Mouse (Mus musculus) CH12.LX (cell line): ENCODE data around the gene Tomm40. TPM values are rescaled to one million over a fixed set of nuclear protein-coding genes. Genes with fewer than 3 reads are reported as not detected.

ENCODE experiments used
- DNase-seq: peaks from one replicate; pipeline ENCODE4 v3.0.0-alpha.2; 2013; ENCODE audit errors: extremely low read depth
- H3K27ac ChIP-seq: 2 replicates; pipeline ENCODE4 v1.5.1; 2012; ENCODE audit warnings: low read depth, mild to moderate bottlenecking, control low read depth, moderate library complexity; ENCODE audit not compliant: insufficient read depth
- H3K27me3 ChIP-seq: replicated peaks from 2 replicates; pipeline ENCODE3; 2012; ENCODE audit warnings: inconsistent platforms
- H3K36me3 ChIP-seq, 2 experiments: replicated peaks in 1 of 2; 2 replicates each; pipeline versions ENCODE3 to v1.6.1; 2012; ENCODE audit warnings: inconsistent platforms in 1 of 2, low read length in 1 of 2, mild to moderate bottlenecking in 1 of 2, mixed read lengths in 1 of 2, moderate library complexity in 1 of 2; ENCODE audit not compliant: control insufficient read depth in 1 of 2, insufficient read depth in 1 of 2
- H3K4me1 ChIP-seq, 2 experiments: 2 replicates each; pipeline ENCODE4 v1.6.1; 2012; ENCODE audit warnings: inconsistent platforms in 1 of 2, moderate library complexity in 1 of 2; ENCODE audit not compliant: insufficient read depth in 2 of 2, control insufficient read depth in 1 of 2
- H3K4me2 ChIP-seq: 2 replicates; pipeline ENCODE4 v1.6.1; 2012; ENCODE audit warnings: low read depth, mild to moderate bottlenecking, control low read depth; ENCODE audit not compliant: poor library complexity, insufficient read depth, severe bottlenecking
- H3K4me3 ChIP-seq, 3 experiments: fragments of 150-350 bp in 1 of 3; sonication (generic) in 1 of 3; replicated peaks in 1 of 3; 2 replicates each; pipeline versions ENCODE3 to v1.5.1; 2011 to 2012; ENCODE audit warnings: low read depth in 2 of 3, low read length in 2 of 3, mild to moderate bottlenecking in 2 of 3, moderate library complexity in 2 of 3, control low read depth in 1 of 3, improper control_type of control experiment in 1 of 3, inconsistent platforms in 1 of 3, mixed read lengths in 1 of 3; ENCODE audit not compliant: poor library complexity in 1 of 3
- H3K79me2 ChIP-seq: replicated peaks from 2 replicates; pipeline ENCODE4 v1.6.1; 2012; ENCODE audit warnings: mild to moderate bottlenecking, moderate library complexity; ENCODE audit not compliant: control insufficient read depth, poor library complexity, insufficient read depth, severe bottlenecking; ENCODE audit errors: extremely low read depth
- H3K9ac ChIP-seq: 2 replicates; pipeline ENCODE4 v1.6.1; 2012; ENCODE audit warnings: low read depth, mild to moderate bottlenecking, control low read depth, moderate library complexity; ENCODE audit not compliant: insufficient read depth
- H3K9me3 ChIP-seq: replicated peaks from 2 replicates; pipeline ENCODE3; 2012; ENCODE audit warnings: low read length, inconsistent platforms, mixed read lengths
- BHLHE40 ChIP-seq: IDR thresholded peaks from 2 replicates; pipeline ENCODE4 v1.6.1; 2011; ENCODE audit warnings: mild to moderate bottlenecking, low read depth, low read length, improper control_type of control experiment
- CHD1 ChIP-seq: IDR thresholded peaks from 2 replicates; pipeline ENCODE4 v1.6.1; 2012; ENCODE audit warnings: low read depth, low read length, improper control_type of control experiment, inconsistent platforms
- CHD2 ChIP-seq: IDR thresholded peaks from 2 replicates; pipeline ENCODE4 v1.6.1; 2011; ENCODE audit warnings: low read length, improper control_type of control experiment
- CTCF ChIP-seq, 2 experiments: IDR thresholded peaks in 1 of 2; conservative IDR thresholded peaks in 1 of 2; 2 replicates each; pipeline ENCODE4 v1.5.1; 2011 to 2012; ENCODE audit warnings: low read depth in 2 of 2, low read length in 2 of 2, improper control_type of control experiment in 1 of 2, inconsistent platforms in 1 of 2, mild to moderate bottlenecking in 1 of 2, moderate library complexity in 1 of 2
- E2F4 ChIP-seq: IDR thresholded peaks from 2 replicates; pipeline ENCODE4 v1.6.1; 2011; ENCODE audit warnings: low read depth, low read length, improper control_type of control experiment; ENCODE audit not compliant: insufficient replicate concordance
- ELF1 ChIP-seq: IDR thresholded peaks from 2 replicates; pipeline ENCODE4 v1.6.1; 2014; ENCODE audit warnings: low read depth, mild to moderate bottlenecking, inconsistent platforms, low read length, improper control_type of control experiment
- EP300 ChIP-seq: IDR thresholded peaks from 2 replicates; pipeline ENCODE4 v1.6.1; 2011; ENCODE audit warnings: low read length, improper control_type of control experiment
- ETS1 ChIP-seq: conservative IDR thresholded peaks from 2 replicates; pipeline ENCODE4 v1.6.1; 2012; ENCODE audit warnings: low read depth, mild to moderate bottlenecking, inconsistent platforms, low read length, improper control_type of control experiment, moderate library complexity
- GABPA ChIP-seq: IDR thresholded peaks from 2 replicates; pipeline ENCODE4 v1.6.1; 2012; ENCODE audit warnings: low read depth, low read length, improper control_type of control experiment, inconsistent platforms; ENCODE audit not compliant: insufficient replicate concordance
- HCFC1 ChIP-seq: IDR thresholded peaks from 2 replicates; pipeline ENCODE4 v1.6.1; 2012; ENCODE audit warnings: low read depth, mild to moderate bottlenecking, inconsistent platforms, low read length, improper control_type of control experiment
- IRF4 ChIP-seq: IDR thresholded peaks from 2 replicates; pipeline ENCODE4 v1.6.1; 2014; ENCODE audit warnings: low read depth, mild to moderate bottlenecking, inconsistent platforms, low read length, improper control_type of control experiment
- JUN ChIP-seq: IDR thresholded peaks from 2 replicates; pipeline ENCODE4 v1.6.1; 2011; ENCODE audit warnings: low read depth, mild to moderate bottlenecking, low read length, improper control_type of control experiment, moderate library complexity; ENCODE audit not compliant: insufficient read depth
- JUND ChIP-seq: conservative IDR thresholded peaks from 2 replicates; pipeline ENCODE4 v1.6.1; 2011; ENCODE audit warnings: low read depth, low read length, improper control_type of control experiment
- KAT2A ChIP-seq: IDR thresholded peaks from 2 replicates; pipeline ENCODE4 v1.6.1; 2012; ENCODE audit warnings: low read length, improper control_type of control experiment, inconsistent platforms; ENCODE audit not compliant: insufficient replicate concordance
- MAFK ChIP-seq: IDR thresholded peaks from 2 replicates; pipeline ENCODE4 v1.6.1; 2011; ENCODE audit warnings: low read length, improper control_type of control experiment; ENCODE audit not compliant: insufficient replicate concordance
- MAX ChIP-seq: IDR thresholded peaks from 2 replicates; pipeline ENCODE4 v1.6.1; 2011; ENCODE audit warnings: low read length, improper control_type of control experiment
- MAZ ChIP-seq: IDR thresholded peaks from 2 replicates; pipeline ENCODE4 v1.6.1; 2012; ENCODE audit warnings: low read depth, mild to moderate bottlenecking, inconsistent platforms, low read length, improper control_type of control experiment, moderate library complexity
- MEF2A ChIP-seq: IDR thresholded peaks from 2 replicates; pipeline ENCODE4 v1.6.1; 2014; ENCODE audit warnings: low read depth, mild to moderate bottlenecking, inconsistent platforms, low read length, improper control_type of control experiment, borderline replicate concordance
- MXI1 ChIP-seq: IDR thresholded peaks from 2 replicates; pipeline ENCODE4 v1.6.1; 2011; ENCODE audit warnings: mild to moderate bottlenecking, low read depth, low read length, improper control_type of control experiment
- MYC ChIP-seq: IDR thresholded peaks from 2 replicates; pipeline ENCODE4 v1.6.1; 2011; ENCODE audit warnings: low read depth, mild to moderate bottlenecking, improper control_type of control experiment, low read length
- NELFE ChIP-seq: IDR thresholded peaks from 2 replicates; pipeline ENCODE4 v1.6.1; 2011; ENCODE audit warnings: low read depth, low read length, improper control_type of control experiment
- NRF1 ChIP-seq: IDR thresholded peaks from 2 replicates; pipeline ENCODE4 v1.6.1; 2014; ENCODE audit warnings: low read depth, mild to moderate bottlenecking, inconsistent platforms, low read length, improper control_type of control experiment, moderate library complexity
- PAX5 ChIP-seq: IDR thresholded peaks from 2 replicates; pipeline ENCODE4 v1.6.1; 2012; ENCODE audit warnings: low read length, inconsistent platforms, mixed read lengths
- POLR2A ChIP-seq: IDR thresholded peaks from 2 replicates; pipeline ENCODE4 v1.6.1; 2011; ENCODE audit warnings: low read depth, mild to moderate bottlenecking, improper control_type of control experiment, low read length
- POLR2AphosphoS2 ChIP-seq: IDR thresholded peaks from 2 replicates; pipeline ENCODE4 v1.6.1; 2011; ENCODE audit warnings: low read depth, low read length, improper control_type of control experiment
- RAD21 ChIP-seq: IDR thresholded peaks from 2 replicates; pipeline ENCODE4 v1.6.1; 2011; ENCODE audit warnings: low read depth, mild to moderate bottlenecking, low read length, improper control_type of control experiment, moderate library complexity
- RCOR1 ChIP-seq: conservative IDR thresholded peaks from 2 replicates; pipeline ENCODE4 v1.6.1; 2012; ENCODE audit warnings: low read depth, mild to moderate bottlenecking, inconsistent platforms, low read length, improper control_type of control experiment
- SIN3A ChIP-seq: IDR thresholded peaks from 2 replicates; pipeline ENCODE4 v1.6.1; 2012; ENCODE audit warnings: low read length, improper control_type of control experiment, inconsistent platforms
- SMC3 ChIP-seq: IDR thresholded peaks from 2 replicates; pipeline ENCODE4 v1.6.1; 2011; ENCODE audit warnings: low read depth, low read length, improper control_type of control experiment
- TBP ChIP-seq: conservative IDR thresholded peaks from 2 replicates; pipeline ENCODE4 v1.6.1; 2011; ENCODE audit warnings: low read depth, low read length, improper control_type of control experiment
- TCF12 ChIP-seq: IDR thresholded peaks from 2 replicates; pipeline ENCODE4 v1.6.1; 2014; ENCODE audit warnings: low read depth, mild to moderate bottlenecking, inconsistent platforms, low read length, improper control_type of control experiment
- UBTF ChIP-seq: IDR thresholded peaks from 2 replicates; pipeline ENCODE4 v1.6.1; 2012; ENCODE audit warnings: low read depth, mild to moderate bottlenecking, inconsistent platforms, low read length, improper control_type of control experiment, moderate library complexity
- USF1 ChIP-seq: IDR thresholded peaks from 2 replicates; pipeline ENCODE4 v1.6.1; 2014; ENCODE audit warnings: low read depth, mild to moderate bottlenecking, inconsistent platforms, low read length, improper control_type of control experiment
- USF2 ChIP-seq: conservative IDR thresholded peaks from 2 replicates; pipeline ENCODE4 v1.6.1; 2011; ENCODE audit warnings: low read depth, low read length, improper control_type of control experiment
- ZC3H11A ChIP-seq: IDR thresholded peaks from 2 replicates; pipeline ENCODE4 v1.6.1; 2012; ENCODE audit warnings: low read depth, mild to moderate bottlenecking, inconsistent platforms, low read length, improper control_type of control experiment
- ZKSCAN1 ChIP-seq: IDR thresholded peaks from 2 replicates; pipeline ENCODE4 v1.6.1; 2012; ENCODE audit warnings: low read depth, inconsistent platforms, low read length, improper control_type of control experiment, borderline replicate concordance
- ZMIZ1 ChIP-seq: IDR thresholded peaks from 2 replicates; pipeline ENCODE4 v1.6.1; 2012; ENCODE audit warnings: low read depth, mild to moderate bottlenecking, inconsistent platforms, low read length, improper control_type of control experiment
- ZNF384 ChIP-seq: IDR thresholded peaks from 2 replicates; pipeline ENCODE4 v1.6.1; 2012; ENCODE audit warnings: low read depth, low read length, improper control_type of control experiment, inconsistent platforms
- dilution Hi-C: fragments of 300-500 bp; cut with MboI; formaldehyde crosslinking; loops from 2 replicates; pipeline ENCODE4 v1.14.3; 2020; ENCODE audit warnings: low sequenced_read_pairs; ENCODE audit not compliant: extremely low pct_unique_long_range_greater_than_20kb, extremely low pct_ligation_motif_present
- in situ Hi-C: fragments of 300-500 bp; cut with MboI; formaldehyde crosslinking; loops from 3 replicates; pipeline ENCODE4 v1.14.3; 2019; ENCODE audit warnings: low sequenced_read_pairs, low pct_ligation_motif_present, low pct_unique_long_range_greater_than_20kb, mixed read lengths
- polyA plus RNA-seq: library from polyadenylated mRNA; unstranded; fragments of >175 nt; gene quantifications from 2 replicates; pipeline ENCODE4 v1.2.1, GENCODE M21; 2012; ENCODE audit warnings: low read depth; ENCODE audit not compliant: insufficient read length
- total RNA-seq, 2 experiments: library from RNA; depleted of rRNA; stranded (reverse); fragments of 300-350 nt in 1 of 2; fragments of >200 nt in 1 of 2; gene quantifications; 2 replicates each; pipeline ENCODE4 v1.2.3; 2012 to 2014

The Tomm40 gene
- total and polyA plus RNA-seq, 3 experiments: 115 to 221 (median 179) TPM

DNA sequence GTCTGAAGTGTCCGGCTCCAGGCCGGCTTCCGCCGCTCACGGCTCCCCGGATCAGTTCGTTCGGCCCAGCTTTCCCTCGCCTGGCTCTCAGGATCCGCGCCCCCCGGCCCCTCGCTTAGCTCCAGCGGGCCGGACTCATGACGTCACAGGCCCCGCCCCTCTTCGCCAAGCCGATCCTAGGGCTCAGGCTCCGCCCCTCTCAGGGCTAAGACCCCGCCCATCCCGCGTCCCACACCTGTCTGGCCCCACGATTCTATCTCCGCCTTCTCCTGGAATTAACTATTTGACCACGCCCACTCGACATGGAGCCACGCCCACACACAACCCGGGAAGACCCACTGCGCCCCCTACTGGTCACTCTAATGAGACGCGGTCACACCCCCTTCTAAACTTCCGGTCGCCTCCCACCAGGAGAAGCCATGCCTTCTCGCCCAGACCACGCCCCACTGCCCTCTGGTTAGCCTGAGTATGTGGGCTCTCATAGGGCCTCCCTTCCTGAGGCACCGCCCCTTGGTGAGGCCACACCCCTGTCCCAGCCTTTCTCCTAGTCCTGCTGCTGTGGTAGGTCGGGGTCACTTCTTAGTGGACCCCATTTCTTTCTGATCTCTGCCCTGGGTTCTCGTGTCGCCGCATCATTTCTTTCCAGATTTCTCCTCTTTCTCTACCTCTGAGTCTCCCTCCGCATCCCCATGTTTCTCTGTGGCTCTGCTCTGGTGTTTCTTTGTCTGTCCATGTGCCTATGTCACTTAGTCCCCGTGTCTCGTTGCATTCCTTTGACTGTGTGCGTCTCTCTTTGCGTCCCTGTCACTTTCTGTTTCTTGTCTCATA, 34.4 kb upstream of the Tomm40 start:
- no peaks in the 10 kb centered on the region for H3K9me3 ChIP-seq
- peak overlapping the region; percentile 72 to 74 (median 73) for H3K4me3 ChIP-seq
- peak; percentile 23 for TF ChIP-seq SIN3A
- 0 out of 2 replicates have a peak, but pooled peaks have one; percentile 37 for TF ChIP-seq TBP
- no peak for TF ChIP-seq ZKSCAN1
- TF ChIP-seq MXI1: peak; percentile 73; the same call in 1 of the 2 replicates
- no peak for TF ChIP-seq CHD2
- no peak for TF ChIP-seq CHD1
- no peak for TF ChIP-seq UBTF
- TF ChIP-seq NELFE: 0 out of 2 replicates have a peak, but pooled peaks have one; percentile 40
- TF ChIP-seq MEF2A: peak; percentile 44; the same call in 1 of the 2 replicates
- TF ChIP-seq BHLHE40: no peak
- peak; percentile 63; the same call in 1 of the 2 replicates for TF ChIP-seq MAZ
- TF ChIP-seq ELF1: peak; percentile 84
- no peak for TF ChIP-seq JUND
- no peak for TF ChIP-seq EP300
- no peak for TF ChIP-seq IRF4
- no peak for TF ChIP-seq ZMIZ1
- TF ChIP-seq SMC3: peak; percentile 35
- TF ChIP-seq MAFK: no peak
- TF ChIP-seq TCF12: peak; percentile 10; the same call in 1 of the 2 replicates
- no peak for TF ChIP-seq RCOR1
- peak; percentile 59 for TF ChIP-seq HCFC1
- no peak for TF ChIP-seq PAX5
- no peak for TF ChIP-seq ZC3H11A
- peak; percentile 49; the same call in 1 of the 2 replicates for TF ChIP-seq MAX
- TF ChIP-seq POLR2A: peak; percentile 40; the same call in 1 of the 2 replicates
- TF ChIP-seq MYC: 0 out of 2 replicates have a peak, but pooled peaks have one; percentile 41
- no peak for TF ChIP-seq ETS1
- TF ChIP-seq KAT2A: no peak
- no peak for TF ChIP-seq POLR2AphosphoS2
- TF ChIP-seq USF2: no peak
- TF ChIP-seq RAD21: peak; percentile 59
- TF ChIP-seq CTCF (conservative IDR thresholded peaks at IDR 0.05 in 1 of 2, IDR thresholded peaks at IDR 0.05 in 1 of 2; ENCODE audit: low read depth in 2 of 2, low read length in 2 of 2): peak; percentile 11 to 82; a peak in 2 of 4 replicates
- no peak for TF ChIP-seq USF1
- TF ChIP-seq E2F4: no peak
- no peak for TF ChIP-seq JUN
- no peak for TF ChIP-seq GABPA
- no peak; the same call in 1 of the 2 replicates for TF ChIP-seq NRF1
- no peak for TF ChIP-seq ZNF384
- peak overlapping the region; percentile 99 for H3K4me2 ChIP-seq
- in situ Hi-C loops (loop anchor here (5.0 kb wide), 1 partner anchor 38 kb away; no protein-coding TSS in a partner anchor), dilution Hi-C loops (no loop called here)
- H3K4me1 ChIP-seq: peaks cover 9 to 33% of the 10 kb centered on the region in 2 experiments
- peaks cover 0 to 1% of the 10 kb centered on the region in 2 experiments for H3K36me3 ChIP-seq
- no peaks in the 10 kb centered on the region for H3K79me2 ChIP-seq
- H3K27me3 ChIP-seq: peaks cover 14% of the 10 kb centered on the region
- H3K27ac ChIP-seq: no peak overlapping the region
- H3K9ac ChIP-seq: peak overlapping the region; percentile 77
- peak; percentile 98 for DNase-seq
